Mouse (Mus musculus) erythroblast, adult 5-6 weeks (primary cell): ENCODE results near the gene Zfp46. TPM values are rescaled to one million over a fixed set of nuclear protein-coding genes. Genes with fewer than 3 reads are reported as not detected.

Experiments used
- ATAC-seq: replicated peaks from 2 replicates; pipeline ENCODE4 v1.8.0; 2016; ENCODE audit warnings: moderate number of reproducible peaks, mild to moderate bottlenecking, moderate TSS enrichment, inconsistent platforms; ENCODE audit not compliant: poor library complexity, low FRiP score, severe bottlenecking
- total RNA-seq, 2 experiments: library from RNA; stranded (forward) in 1 of 2; stranded (reverse) in 1 of 2; fragments of 150-400 nt in 1 of 2; fragments of 200-764, 138-1000 nt in 1 of 2; gene quantifications; 2 replicates each; pipeline versions ENCODE4 v1.2.3 to v1.2.4; 2015 to 2017; ENCODE audit warnings: low replicate concordance in 2 of 2

Gene Zfp46
- 2.5 and 2.7 TPM in 2 replicates for total RNA-seq (2015; ENCODE audit: low replicate concordance)
- total RNA-seq (2017; ENCODE audit: low replicate concordance) = 2.8 and 7.0 TPM in 2 replicates

GRCm38 (mm10) chr4:136284455-136284854 lies at the start of gene Zfp46:
TSS of gene Zfp46 (plus strand) at chr4:136284683.
- ATAC-seq = no peak

DNA sequence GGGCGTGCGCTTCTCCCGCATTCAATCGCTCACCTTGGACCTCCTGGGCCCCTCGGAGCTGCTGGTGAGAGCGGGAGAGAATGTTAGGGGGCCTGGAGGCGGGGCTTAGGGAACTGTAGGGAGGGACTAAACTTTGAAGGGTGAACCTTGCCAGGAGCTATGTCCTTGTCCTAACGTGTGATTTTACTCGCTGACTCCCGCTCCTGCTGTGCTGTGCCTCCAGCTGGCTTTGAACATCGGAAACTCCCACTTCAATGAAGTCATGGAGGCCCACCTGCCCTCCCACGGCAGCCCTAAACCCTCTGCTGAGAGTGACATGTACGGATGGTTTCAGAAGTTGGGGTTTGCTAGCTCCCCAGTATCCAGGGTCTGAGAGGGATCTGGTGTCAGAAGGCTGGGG lies 45.8 kb upstream of the Zfp46 start:
- ATAC-seq = no peak

GRCm38 (mm10) chr4:136239111-136239510 lies 45.4 kb upstream of the Zfp46 start:
- ATAC-seq = no peak

GRCm38 (mm10) chr4:136239622-136240021 lies 44.9 kb upstream of the Zfp46 start:
- ATAC-seq = peak; percentile 75

GRCm38 (mm10) chr4:136240123-136240522 lies 44.4 kb upstream of the Zfp46 start:
- ATAC-seq = no peak

DNA sequence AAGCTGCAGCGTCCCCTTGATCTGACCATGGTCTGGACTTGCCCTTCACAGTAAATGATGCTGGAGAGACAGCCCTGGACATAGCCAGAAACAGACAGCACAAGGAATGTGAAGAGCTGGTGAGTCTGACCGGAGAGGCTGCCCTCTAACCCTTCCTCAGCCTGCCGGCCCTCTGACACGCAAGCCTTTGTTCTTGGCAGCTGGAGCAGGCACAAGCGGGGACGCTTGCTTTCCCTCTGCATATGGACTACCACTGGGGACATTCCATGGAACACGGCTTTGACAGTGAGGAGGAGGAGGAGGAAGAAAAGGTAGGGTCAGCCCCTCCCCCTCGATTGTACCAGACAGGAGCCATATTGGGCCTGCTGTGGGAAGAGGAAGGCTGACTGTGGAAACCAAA lies 43.5 kb upstream of the Zfp46 start:
- no peak for ATAC-seq

DNA sequence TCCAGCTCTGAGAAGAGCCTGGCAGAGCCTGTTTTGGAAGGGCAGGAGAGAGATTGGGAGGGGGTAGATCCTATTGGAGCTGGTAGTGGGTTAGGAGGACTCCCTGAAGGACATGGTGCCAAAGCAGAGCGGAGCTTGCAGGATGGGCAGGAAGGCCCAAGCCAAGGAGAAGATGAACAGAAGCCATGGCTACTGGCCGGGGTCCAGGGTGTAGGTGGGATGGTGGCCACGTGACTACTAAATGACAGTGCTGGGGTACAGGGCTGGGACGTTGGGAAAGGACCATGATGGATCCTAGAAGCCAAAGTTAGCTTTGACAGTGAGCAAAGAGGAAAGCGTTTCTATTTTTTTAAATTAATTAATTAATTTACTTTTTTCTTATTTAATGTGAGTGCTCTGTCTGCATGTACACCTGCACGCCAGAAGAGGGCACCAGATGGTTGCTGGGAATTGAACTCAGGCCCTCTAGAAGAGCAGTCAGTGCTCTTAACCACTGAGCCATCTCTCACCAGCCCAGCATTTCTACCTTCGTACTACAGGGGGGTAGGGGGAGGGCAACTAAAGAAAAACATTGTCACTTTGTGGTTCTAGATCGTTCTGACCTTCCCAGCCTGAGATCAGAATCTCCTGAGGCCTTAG lies 42.3 kb upstream of the Zfp46 start:
- no peak for ATAC-seq

- ATAC-seq = no peak
Observed at GRCm38 (mm10) chr4:136242728-136243127, 41.8 kb upstream of the Zfp46 start.

DNA sequence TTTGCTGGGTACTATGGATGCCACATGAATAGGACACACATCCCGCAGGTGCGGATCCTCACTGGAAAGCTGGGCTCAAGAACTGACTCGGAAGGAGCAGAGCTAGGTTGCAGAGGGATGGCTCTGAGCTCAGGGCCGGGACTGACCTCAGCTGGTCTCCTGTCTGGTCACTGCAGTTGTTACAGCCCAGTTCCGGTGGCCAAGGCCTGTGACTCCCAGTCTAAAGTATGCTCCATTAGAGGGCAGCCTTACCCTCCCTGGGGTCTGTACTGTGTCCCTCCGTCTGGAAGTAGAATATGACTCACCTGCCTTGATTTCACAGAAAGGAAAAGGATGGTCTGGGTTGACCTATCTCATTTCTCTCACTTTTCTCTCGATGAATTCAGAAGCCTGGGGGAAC lies 40.3 kb upstream of the Zfp46 start:
- ATAC-seq = no peak

GRCm38 (mm10) chr4:136245681-136246080 lies 38.8 kb upstream of the Zfp46 start:
- ATAC-seq = no peak

- no peak for ATAC-seq
Observed at GRCm38 (mm10) chr4:136246568-136246969, 37.9 kb upstream of the Zfp46 start.

DNA sequence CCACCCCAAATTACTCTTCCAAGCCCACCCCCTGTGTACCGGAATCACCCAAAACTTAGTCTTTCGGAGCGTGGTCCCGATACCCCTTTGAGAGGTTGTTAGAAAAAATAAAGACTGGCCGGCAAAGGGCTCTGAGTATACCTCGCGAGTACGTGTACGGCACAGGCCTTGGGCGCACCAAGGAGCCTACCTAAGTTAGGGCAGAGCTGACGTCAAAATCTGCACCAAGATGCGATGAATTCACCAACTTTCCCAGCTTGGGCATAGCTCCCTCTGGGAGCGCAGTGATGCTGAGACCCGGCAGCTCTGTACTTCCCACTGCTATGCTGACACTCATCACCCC lies 37.1 kb upstream of the Zfp46 start:
- ATAC-seq = no peak

DNA sequence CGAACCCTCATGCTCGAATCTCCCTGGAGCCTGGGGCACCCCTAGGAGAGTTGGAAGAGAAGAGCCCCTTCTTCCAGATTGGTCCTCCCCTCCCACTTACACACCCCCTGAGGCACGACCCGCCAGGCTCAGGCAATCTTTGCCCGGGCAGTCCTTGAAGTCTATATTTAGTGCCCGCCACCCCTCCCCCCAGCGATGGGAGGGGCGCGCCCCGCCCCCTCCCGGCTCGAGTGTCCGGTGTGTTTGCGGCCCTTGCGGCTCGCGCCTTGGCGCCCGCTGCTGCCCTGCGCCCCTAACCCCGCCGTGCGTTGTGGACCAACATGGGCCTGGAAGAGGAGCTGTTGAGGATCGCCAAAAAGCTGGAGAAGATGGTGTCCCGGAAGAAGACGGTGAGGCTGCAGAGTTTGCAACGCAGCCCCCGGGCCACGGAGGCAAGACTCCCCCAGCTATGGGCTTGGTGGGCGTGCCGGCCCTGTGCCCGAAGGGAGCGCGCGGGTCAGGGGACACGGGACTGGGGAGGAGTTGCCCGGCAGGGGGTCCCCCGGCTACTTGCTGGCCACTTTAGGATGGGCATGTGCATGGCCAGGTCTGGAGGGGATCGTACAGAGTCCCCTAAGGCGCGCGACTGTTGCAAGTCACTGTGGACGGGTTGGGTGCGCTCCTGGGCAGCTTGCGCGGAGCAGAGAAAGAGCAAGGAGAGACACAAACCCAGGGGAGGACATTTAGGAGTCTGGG lies 36.6 kb upstream of the Zfp46 start, which contains the start of gene Tcea3:
Tcea3 (plus strand) TSS at position 1 of the 735 bp plus-strand sequence.
- no peak for ATAC-seq

DNA sequence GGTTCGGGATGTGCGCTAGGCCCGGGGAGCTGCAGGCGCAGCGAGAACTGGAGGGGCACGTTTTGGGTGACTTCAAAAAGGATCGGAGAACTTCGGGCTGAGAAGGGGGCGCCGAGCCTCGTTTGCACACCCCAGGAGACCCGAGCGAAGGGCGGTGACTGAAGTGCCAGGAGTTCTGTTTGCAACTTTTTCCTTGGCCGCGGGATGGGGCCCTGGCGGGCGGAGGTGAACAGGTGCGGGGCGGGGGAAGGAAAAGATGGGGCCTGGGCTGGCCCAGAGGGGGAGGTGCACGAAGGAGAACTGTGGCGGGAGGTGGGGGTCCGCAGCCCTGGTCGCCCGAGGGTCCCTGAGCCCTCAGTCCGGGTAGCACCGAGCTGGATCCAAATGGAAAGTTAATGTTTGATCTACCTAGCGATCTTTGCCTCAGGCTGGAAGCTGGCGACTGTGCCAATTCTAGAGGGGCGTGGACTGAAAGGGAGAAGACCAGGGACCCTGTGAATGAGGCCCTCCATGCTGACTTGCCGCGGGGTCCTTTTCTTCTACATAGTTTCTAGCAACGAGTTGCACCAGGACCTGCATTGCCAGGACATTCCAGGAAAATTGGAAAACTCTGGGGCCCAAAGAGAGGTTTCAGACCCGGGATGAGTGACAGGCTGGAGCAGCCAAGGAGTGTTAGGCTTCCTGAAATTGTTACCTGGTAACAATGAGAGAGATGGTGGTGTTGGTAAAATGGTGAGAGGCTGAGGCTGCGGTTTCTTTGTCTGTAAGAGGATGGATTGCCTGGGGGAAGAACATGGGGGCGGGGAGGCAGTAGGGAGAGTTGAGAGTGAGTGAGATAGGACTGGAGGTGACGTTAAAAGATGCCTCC lies 35.8 kb upstream of the Zfp46 start:
- no peak for ATAC-seq

- ATAC-seq = no peak
Observed at GRCm38 (mm10) chr4:136249332-136249647, 35.2 kb upstream of the Zfp46 start.

- ATAC-seq = no peak
Observed at GRCm38 (mm10) chr4:136249780-136250179, 34.7 kb upstream of the Zfp46 start.

- no peak for ATAC-seq
Observed at GRCm38 (mm10) chr4:136255919-136256318, 28.6 kb upstream of the Zfp46 start.

- no peak for ATAC-seq
Observed at GRCm38 (mm10) chr4:136256696-136257095, 27.8 kb upstream of the Zfp46 start.

DNA sequence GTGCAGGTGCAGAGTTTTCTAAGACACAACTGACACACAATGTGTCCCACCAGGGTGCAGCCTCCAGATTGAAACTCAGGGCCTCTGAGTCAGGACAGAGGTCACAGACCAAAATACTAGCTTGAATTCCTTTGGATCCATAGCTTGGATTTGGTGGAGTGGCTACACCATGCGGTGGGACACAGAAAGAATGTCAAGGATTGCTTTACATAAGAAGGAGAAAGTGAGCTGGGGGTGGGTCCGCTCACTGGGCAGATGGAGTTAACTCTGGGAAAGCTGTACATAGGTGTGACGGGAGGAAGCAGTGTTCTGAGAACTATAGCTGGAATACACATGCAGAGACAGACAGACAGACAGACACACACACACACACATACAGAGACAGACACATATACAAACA lies 24.6 kb upstream of the Zfp46 start:
- no peak for ATAC-seq

- peak; percentile 80 for ATAC-seq
Observed at GRCm38 (mm10) chr4:136260491-136261180, 23.8 kb upstream of the Zfp46 start.
